Mouse (Mus musculus) brain, embryonic 14.5 days (tissue): ENCODE measurements around the gene Mgll.

Experiments used
- CTCF ChIP-seq: fragments of 200-500 bp; IDR thresholded peaks from 2 replicates; pipeline ENCODE4 v1.5.1; 2012; ENCODE audit warnings: inconsistent platforms, mild to moderate bottlenecking, moderate library complexity, borderline replicate concordance; ENCODE audit not compliant: insufficient read depth, insufficient read length; ENCODE audit errors: extremely low read depth
- POLR2A ChIP-seq: fragments of 200-500 bp; IDR thresholded peaks from 2 replicates; pipeline ENCODE4 v1.6.1; 2012; ENCODE audit warnings: mild to moderate bottlenecking, inconsistent platforms, borderline replicate concordance; ENCODE audit not compliant: poor library complexity, insufficient read depth, insufficient read length, severe bottlenecking; ENCODE audit errors: extremely low read depth

DNA sequence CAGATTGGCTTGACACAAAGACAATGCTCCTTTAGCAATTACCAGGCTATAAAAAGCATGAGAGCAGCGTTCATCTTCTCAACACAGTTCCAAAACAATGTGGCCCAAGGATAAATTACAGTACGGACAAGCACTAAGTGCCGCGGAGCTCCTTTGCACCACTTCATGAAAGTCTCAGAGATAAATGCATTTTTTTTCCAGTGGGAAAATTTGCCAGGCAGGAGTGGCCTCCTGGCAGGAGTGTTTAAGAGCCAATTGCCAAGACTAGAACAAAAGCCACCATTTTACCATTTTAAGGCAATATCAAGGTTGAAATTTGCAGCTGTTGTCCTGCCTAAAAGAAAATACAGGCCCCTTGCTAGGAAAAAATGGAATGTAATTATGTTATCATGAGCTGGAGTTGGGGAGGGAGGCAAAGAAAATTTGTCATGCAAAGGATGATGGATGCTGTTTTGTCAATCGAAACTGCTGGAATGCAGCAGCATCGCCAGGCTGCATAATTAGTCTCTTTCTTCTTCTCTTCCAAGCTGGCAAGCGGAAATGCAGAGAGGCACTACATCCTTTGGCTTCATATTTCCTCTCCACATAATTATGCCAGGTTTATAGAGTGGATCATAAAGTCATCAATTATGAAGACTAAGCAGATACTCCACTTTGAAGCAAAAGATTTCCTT is 40.7 kb upstream of the Mgll start:
- TF ChIP-seq CTCF (no peak), POLR2A (no peak)
